Mouse (Mus musculus) thymus, postnatal 25 days (tissue): ENCODE measurements around the gene Adgrg3.
A peak's percentile ranks its signal among the peaks of the same experiment; 100 is the strongest.

ENCODE experiments used
- DNase-seq: peaks from one replicate; pipeline ENCODE4 v3.0.0; 2022

The Adgrg3 gene

GRCm38 (mm10) chr8:95028391-95028790, 10.9 kb downstream of the Adgrg3 start:
- peak; percentile 35 for DNase-seq

- no peak for DNase-seq
Observed at GRCm38 (mm10) chr8:95037106-95037925, 19.8 kb downstream of the Adgrg3 start.

GRCm38 (mm10) chr8:95041883-95042784, 24.6 kb downstream of the Adgrg3 start:
- DNase-seq, result no peak

DNA sequence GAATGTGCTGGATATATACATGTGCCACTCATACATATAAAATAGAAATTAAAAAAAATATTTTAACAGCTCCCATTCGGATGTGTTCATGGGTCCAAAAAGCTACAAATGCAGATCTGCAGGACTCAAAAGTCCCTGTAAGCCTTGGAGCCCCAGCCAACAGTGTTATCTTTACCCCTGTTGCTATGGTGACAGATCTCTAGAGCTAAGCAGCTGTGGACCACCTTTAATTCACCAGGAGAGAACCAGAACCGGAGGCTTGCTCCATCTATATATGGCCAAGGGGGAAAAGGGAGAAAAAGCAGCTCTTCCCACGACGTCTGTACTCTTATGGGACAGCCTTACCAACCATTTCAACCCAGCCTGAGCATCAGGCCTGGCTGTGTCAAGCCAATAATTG, 27.3 kb downstream of the Adgrg3 start:
- no peak for DNase-seq

- no peak for DNase-seq
Observed at GRCm38 (mm10) chr8:95046982-95047381, 29.5 kb downstream of the Adgrg3 start.

GRCm38 (mm10) chr8:95047884-95048680, 30.6 kb downstream of the Adgrg3 start:
- no peak for DNase-seq

- DNase-seq, result no peak
Observed at GRCm38 (mm10) chr8:95049636-95050035, 32.1 kb downstream of the Adgrg3 start.

DNA sequence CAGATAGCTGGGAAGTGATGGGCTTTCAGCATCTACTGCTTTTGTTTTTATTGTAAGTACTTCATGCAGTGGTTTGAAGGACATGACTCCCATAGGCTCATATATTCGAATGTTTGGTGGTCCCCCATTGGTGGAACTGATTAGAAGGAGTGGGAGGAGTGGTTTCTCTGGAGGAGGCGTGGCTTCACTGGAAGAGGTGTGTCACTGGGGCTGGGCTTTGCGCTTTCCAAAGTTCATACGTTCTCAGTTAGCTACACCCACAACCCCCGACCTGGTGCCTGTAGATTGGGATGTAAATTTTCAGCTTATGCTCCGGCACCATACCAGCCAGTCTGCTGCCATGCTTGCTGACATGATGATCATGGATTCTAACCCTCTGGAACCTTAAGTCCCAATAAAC, 36.9 kb downstream of the Adgrg3 start:
- no peak for DNase-seq

DNA sequence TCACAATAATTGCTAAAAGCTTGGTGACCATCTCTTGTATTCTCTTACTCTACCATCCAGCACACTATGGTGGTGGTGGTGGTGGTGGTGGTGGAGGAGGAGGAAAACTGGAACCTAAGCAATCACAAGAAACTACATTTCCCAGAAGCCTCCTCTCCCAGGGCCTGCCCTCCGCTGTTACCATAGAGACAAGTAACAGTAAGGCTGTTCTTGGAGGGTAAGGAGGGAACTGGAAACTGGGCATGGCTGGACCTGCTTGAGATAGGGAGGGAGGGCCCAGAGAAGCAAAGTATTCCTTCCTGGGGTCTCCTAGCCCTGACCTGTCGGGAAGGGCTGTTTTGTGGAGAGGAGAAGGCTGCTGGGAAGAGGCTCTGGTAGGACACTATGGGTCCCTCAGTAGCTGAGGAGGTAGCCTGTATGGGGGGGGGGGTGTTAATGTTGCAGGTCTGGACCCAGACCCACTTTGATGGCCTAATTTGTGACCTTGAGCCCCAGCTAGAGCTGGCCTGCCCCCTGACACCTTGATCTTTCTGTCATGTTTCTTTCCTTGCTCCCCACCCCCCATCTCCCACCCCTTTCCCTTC, 37.5 kb downstream of the Adgrg3 start, which contains the start of gene Drc7:
Gene Drc7 (plus strand): TSS at position 177 of the 584 bp plus-strand sequence.
- DNase-seq, result no peak

DNA sequence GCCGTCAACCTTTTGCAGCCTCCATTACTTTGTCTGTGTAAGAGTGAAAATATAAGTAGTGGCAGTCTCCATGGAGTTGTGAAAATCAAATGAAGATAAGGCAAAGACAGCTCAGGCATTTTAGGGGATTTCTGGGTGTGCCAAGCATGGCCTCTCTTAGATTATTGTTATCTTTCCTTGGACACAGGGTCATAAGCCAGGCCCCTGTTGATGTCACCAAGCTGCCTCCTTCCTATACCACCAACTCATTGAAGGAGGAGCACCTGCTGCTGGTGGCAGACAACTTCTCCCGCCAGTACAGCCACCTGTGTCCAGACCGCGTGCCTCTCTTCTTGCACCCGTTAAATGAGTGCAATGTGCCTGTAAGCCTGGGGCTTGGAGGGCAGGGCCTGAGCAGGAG, 38.9 kb downstream of the Adgrg3 start:
- peak; percentile 18 for DNase-seq

GRCm38 (mm10) chr8:95058661-95059060, 41.2 kb downstream of the Adgrg3 start:
- peak; percentile 17 for DNase-seq

GRCm38 (mm10) chr8:95059812-95060533, 42.5 kb downstream of the Adgrg3 start:
- no peak for DNase-seq

DNA sequence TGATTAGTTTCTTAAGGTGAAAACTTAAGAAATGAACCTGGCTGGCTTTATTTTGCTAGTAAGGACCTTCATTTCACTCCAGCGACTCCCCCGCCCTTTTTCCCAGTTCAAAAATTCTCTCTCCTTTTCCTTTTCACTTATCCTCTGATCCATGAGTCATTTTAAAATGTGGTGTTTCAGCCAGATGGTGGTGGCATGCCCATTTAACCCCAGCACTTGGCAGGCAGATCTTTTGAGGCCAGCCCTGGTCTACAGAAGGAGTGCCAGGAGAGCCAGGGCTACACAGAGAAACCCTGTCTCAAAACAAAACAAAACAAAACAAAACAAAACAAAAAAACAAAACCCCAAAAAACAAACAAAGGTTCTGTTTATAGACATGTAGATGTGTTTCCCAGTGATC, 47.0 kb downstream of the Adgrg3 start:
- no peak for DNase-seq

DNA sequence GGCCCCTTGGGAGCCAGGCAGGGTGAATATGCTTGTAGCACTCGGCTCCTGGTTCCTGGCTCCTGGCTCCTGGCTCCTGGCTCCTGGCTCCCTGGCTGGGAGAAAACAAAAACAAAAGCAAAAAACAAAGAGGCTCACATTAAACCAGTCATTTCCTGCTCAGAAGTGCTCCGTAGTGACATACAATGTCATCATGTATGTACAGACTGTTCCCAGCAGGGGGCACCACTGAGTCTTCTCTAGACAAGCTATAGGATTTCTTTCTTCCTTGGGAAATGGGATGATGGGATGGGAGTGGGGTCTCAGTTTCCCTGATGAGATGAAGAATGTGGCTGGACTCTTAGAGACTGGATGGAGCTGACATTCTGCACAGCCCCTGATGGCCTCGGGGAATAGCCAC, 50.1 kb downstream of the Adgrg3 start:
- peak; percentile 80 for DNase-seq

DNA sequence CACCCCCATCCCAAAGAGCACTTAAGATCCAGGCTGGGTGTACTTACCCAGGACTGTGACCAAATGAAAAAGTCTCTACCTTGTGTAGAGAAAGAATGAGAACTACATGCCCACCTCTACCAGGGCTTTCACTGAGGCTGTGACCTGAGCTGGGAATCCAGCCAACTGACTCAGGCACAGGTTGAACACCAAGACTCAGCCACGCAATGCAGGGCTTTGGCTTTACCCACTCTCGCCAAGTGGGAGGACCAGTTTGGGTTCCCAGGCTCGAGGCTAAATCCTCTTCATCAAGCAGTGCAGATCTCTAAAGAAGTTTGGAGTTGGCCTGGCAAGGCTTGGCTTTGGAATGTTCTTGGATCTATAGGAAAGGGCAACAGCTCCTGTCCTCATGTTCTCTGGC, 58.0 kb downstream of the Adgrg3 start:
- no peak for DNase-seq

DNA sequence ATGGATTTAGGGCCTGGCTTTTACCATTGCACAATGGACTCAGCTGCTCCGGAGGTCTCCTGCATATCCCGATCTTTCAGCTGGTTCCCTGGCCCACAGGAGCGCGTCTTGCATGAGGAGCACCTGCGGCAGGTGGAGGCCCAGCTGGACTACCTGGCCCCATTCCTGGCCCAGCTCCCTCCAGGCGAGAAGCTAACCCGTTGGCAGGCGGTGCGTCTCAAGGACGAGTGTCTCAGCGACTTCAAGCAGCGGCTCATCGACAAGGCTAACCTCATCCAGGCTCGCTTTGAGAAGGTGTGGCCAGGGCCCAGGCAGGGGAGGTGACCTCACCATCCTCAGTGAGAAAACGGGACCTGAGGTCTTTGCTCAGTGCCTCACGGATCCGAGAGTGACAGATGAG, 58.7 kb downstream of the Adgrg3 start:
- DNase-seq, result no peak

- DNase-seq, result no peak
Observed at GRCm38 (mm10) chr8:95078055-95078454, 60.6 kb downstream of the Adgrg3 start.

GRCm38 (mm10) chr8:95079305-95079704, 61.8 kb downstream of the Adgrg3 start:
- no peak for DNase-seq

GRCm38 (mm10) chr8:95080381-95081341, 63.2 kb downstream of the Adgrg3 start, which contains the start of gene Katnb1:
TSS of gene Katnb1 (plus strand) at chr8:95081186.
- peak; percentile 99 for DNase-seq

DNA sequence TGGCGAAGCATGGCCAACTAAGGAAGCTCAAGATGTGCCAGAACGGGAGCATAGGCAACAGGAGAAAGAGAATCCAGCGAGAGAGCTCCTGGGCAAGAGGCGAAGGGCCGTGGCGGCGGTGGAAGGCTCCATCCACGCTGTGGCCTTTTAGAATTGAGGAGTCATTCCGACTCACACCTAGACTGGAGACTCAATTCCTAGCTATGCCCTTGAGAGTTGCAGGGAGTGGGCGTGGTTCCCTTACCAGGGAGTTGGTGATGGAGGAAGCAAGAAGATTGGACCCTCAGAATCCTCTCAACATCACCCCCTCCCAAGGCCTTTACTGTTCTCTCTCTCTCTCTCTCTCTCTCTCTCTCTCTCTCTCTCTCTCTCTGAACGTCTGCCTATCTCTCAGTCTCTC, 64.2 kb downstream of the Adgrg3 start:
- no peak for DNase-seq

GRCm38 (mm10) chr8:95084261-95084660, 66.8 kb downstream of the Adgrg3 start:
- no peak for DNase-seq
